Mouse (Mus musculus) kidney, postnatal 0 days (tissue): ENCODE results near the gene Cyb5d2. TPM values are rescaled to one million over a fixed set of nuclear protein-coding genes. Genes with fewer than 3 reads are reported as not detected.
A peak's percentile ranks its signal among the peaks of the same experiment; 100 is the strongest.
"Not testable (repeated sequence)": the region's sequence is repeated elsewhere in the genome, so short reads cannot be mapped to it uniquely, and the experiment has no call there.

Experiments
- ATAC-seq: fragments of 200-750 bp; cut with Nextera tagmentation; replicated peaks from 2 replicates; pipeline ENCODE4 v1.8.0; 2017; ENCODE audit warnings: low read depth, moderate number of reproducible peaks, moderate TSS enrichment, moderate library complexity; ENCODE audit not compliant: low FRiP score
- DNase-seq: peaks from one replicate; pipeline ENCODE4 v3.0.0-alpha.2; 2016; ENCODE audit warnings: low spot score
- H3K27ac ChIP-seq: fragments of 300-500 bp; sonication (generic); 2 replicates; pipeline ENCODE4 v1.5.1; 2014; ENCODE audit warnings: mild to moderate bottlenecking
- H3K27me3 ChIP-seq: fragments of 300-500 bp; sonication (generic); 2 replicates; pipeline ENCODE4 v1.6.1; 2014; ENCODE audit warnings: low read length, mixed read lengths; ENCODE audit not compliant: insufficient read depth
- H3K36me3 ChIP-seq: fragments of 300-500 bp; sonication (generic); 2 replicates; pipeline ENCODE4 v1.6.1; 2014; ENCODE audit warnings: low read length, mixed read lengths; ENCODE audit not compliant: insufficient read depth
- H3K4me1 ChIP-seq: fragments of 300-500 bp; sonication (generic); replicated peaks from 2 replicates; pipeline ENCODE4 v1.6.1; 2014; ENCODE audit warnings: antibody characterized with exemption, low read length, mixed read lengths; ENCODE audit not compliant: insufficient read depth
- H3K4me2 ChIP-seq: fragments of 300-500 bp; sonication (generic); 2 replicates; pipeline ENCODE4 v1.6.1; 2014; ENCODE audit warnings: mild to moderate bottlenecking, low read length, moderate library complexity, mixed read lengths
- H3K4me3 ChIP-seq: fragments of 300-500 bp; sonication (generic); replicated peaks from 2 replicates; pipeline ENCODE4 v1.5.1; 2014; ENCODE audit warnings: low read depth, low read length
- H3K9ac ChIP-seq: fragments of 300-500 bp; sonication (generic); 2 replicates; pipeline ENCODE4 v1.6.1; 2014; ENCODE audit warnings: low read depth, low read length
- H3K9me3 ChIP-seq: fragments of 300-500 bp; sonication (generic); replicated peaks from 2 replicates; pipeline ENCODE4 v1.6.1; 2016; ENCODE audit warnings: low read length, inconsistent platforms, mixed read lengths
- CTCF ChIP-seq: IDR thresholded peaks from 2 replicates; pipeline ENCODE4 v1.5.1; 2016; ENCODE audit warnings: antibody characterized with exemption, low read depth, mild to moderate bottlenecking, moderate library complexity
- WGBS: fragments of 180-500 bp; shearing (Covaris S2); extraction: QIAGEN DNeasy Blood & Tissue Kit; methylation state at CpG from one replicate; pipeline ENCODE4 v1.1.7; 2014; 5-methylcytosine and 5-hydroxymethylcytosine counted together
- polyA plus RNA-seq: library from polyadenylated mRNA; unstranded; fragments of >200 nt; fragmentation: Nextera tagmentation; extraction: Ambion mirVana; gene quantifications from 2 replicates; pipeline ENCODE4 v1.2.1, GENCODE M21; 2015

The Cyb5d2 gene
- polyA plus RNA-seq, 1 experiment from 2014 or later = 7.2 TPM

- Histone ChIP-seq H3K9me3 (no peaks in the 10 kb centered on the region), H3K36me3 (peaks cover 80% of the 10 kb centered on the region), H3K4me2 (no peak overlapping the region), H3K27me3 (no peaks in the 10 kb centered on the region), H3K27ac (no peak overlapping the region), H3K4me3 (no peak overlapping the region), H3K4me1 (no peaks in the 10 kb centered on the region), H3K9ac (no peak overlapping the region)
- peak; percentile 27; the same call in 1 of the 2 replicates for TF ChIP-seq CTCF
- ATAC-seq (no peak), DNase-seq (no peak)
- WGBS = 38% methylated on average over 2 of the region's 2 CpGs
Observed at GRCm38 (mm10) chr11:72751956-72752355, 44.0 kb downstream of the Cyb5d2 start.

DNA sequence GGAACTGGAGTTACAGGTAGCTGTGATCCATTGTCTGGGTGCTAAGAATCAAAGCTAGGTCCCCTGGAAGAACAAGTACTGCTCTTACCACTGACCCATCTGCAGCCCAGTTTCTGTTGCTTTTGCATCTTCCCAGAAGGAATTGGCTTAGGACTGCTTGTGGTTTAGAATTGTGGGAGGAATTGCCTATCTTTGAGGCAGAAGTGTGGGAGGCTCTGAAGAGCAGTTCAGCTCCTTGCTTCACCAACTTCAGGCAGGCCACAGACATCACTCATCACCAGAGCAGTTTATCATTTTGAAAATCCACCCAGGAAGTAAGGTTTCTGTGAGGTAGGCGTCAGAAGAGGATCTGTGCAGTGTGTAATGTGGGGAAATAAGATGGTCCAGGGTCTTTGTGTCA lies 56.9 kb downstream of the Cyb5d2 start:
- Histone ChIP-seq H3K4me2 (no peak overlapping the region), H3K36me3 (peaks cover 30% of the 10 kb centered on the region), H3K27me3 (no peaks in the 10 kb centered on the region), H3K4me1 (no peaks in the 10 kb centered on the region), H3K9me3 (no peaks in the 10 kb centered on the region), H3K27ac (no peak overlapping the region), H3K4me3 (no peak overlapping the region), H3K9ac (no peak overlapping the region)
- TF ChIP-seq CTCF = no peak
- 79% methylated on average over 1 of the region's 1 CpGs for WGBS
- no peak for ATAC-seq
- DNase-seq = no peak

DNA sequence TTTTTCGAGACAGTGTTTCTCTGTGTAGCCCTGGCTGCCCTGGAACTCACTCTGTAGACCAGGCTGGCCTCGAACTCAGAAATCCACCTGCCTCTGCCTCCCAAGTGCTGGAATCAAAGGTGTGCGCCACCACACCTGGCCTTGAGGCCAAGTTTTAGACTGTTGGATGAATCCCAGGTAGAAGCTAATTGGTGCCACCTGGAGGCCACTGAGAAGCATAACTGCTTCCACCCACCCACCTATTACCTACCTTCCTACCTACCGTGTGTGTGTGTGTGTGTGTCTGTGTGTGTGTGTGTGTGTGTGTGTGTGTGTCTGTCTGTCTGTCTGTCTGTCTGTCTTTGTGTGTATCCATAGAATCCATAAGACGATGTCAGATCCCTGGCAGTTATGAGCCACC lies 58.4 kb downstream of the Cyb5d2 start:
- H3K9me3 ChIP-seq, H3K4me3 ChIP-seq, H3K27ac ChIP-seq, DNase-seq, H3K4me1 ChIP-seq, ATAC-seq, H3K27me3 ChIP-seq, H3K9ac ChIP-seq, H3K4me2 ChIP-seq: not testable (repeated sequence)
- WGBS = 94% methylated on average over 5 of the region's 5 CpGs
- peaks cover 38% of the 10 kb centered on the region for H3K36me3 ChIP-seq
- peak; percentile 50 for TF ChIP-seq CTCF

GRCm38 (mm10) chr11:72736320-72736719 lies 59.6 kb downstream of the Cyb5d2 start:
- H3K4me1 ChIP-seq = no peaks in the 10 kb centered on the region
- WGBS = 51% methylated on average over 1 of the region's 1 CpGs
- no peaks in the 10 kb centered on the region for H3K9me3 ChIP-seq
- H3K4me3 ChIP-seq = no peak overlapping the region
- H3K27me3 ChIP-seq = no peaks in the 10 kb centered on the region
- H3K36me3 ChIP-seq = peaks cover 44% of the 10 kb centered on the region
- H3K9ac ChIP-seq = no peak overlapping the region
- no peak for TF ChIP-seq CTCF
- no peak overlapping the region for H3K27ac ChIP-seq
- ATAC-seq = no peak
- peak; percentile 40 for DNase-seq
- no peak overlapping the region for H3K4me2 ChIP-seq

- H3K4me3 ChIP-seq = no peak overlapping the region
- no peaks in the 10 kb centered on the region for H3K27me3 ChIP-seq
- H3K9ac ChIP-seq = no peak overlapping the region
- DNase-seq = no peak
- no peaks in the 10 kb centered on the region for H3K9me3 ChIP-seq
- WGBS = 79% methylated on average over 2 of the region's 2 CpGs
- no peaks in the 10 kb centered on the region for H3K4me1 ChIP-seq
- peaks cover 47% of the 10 kb centered on the region for H3K36me3 ChIP-seq
- H3K27ac ChIP-seq = no peak overlapping the region
- no peak for ATAC-seq
- TF ChIP-seq CTCF = no peak
- no peak overlapping the region for H3K4me2 ChIP-seq
Observed at GRCm38 (mm10) chr11:72735519-72735860, 60.5 kb downstream of the Cyb5d2 start.

DNA sequence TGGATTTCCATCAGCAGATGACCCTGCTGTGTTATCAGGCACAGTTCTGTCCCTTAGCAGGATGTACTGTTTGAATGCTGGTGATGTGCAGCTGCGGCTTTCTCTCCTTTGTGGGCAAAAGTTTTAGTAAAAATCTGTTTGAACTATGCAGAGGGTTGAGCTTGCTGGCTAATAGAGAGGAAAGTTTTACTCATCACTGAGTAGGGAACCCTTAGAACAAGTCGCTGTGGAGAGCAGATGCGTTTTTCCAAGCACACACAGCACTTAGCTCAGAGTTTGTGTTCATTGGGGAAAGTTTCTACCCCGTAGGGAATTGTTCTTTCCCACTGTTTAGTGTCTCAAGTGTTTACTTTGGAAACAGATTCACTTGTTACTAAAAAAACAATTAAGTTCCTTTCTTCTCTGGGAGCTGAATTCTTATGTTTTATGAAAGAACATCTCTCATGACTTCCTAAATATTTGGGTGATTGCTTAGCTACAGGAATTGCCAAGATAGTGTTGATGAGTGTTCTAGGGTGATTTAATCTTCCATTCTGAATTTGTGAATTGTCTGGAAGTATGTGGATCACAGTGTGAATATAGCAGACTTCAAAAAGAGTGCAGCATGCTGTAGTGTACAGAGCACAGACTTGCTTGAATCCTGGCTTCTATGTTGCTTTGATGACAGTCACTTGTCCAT lies 61.0 kb downstream of the Cyb5d2 start:
- Histone ChIP-seq H3K9ac (no peak overlapping the region), H3K4me2 (no peak overlapping the region), H3K27me3 (no peaks in the 10 kb centered on the region), H3K4me1 (no peaks in the 10 kb centered on the region), H3K36me3 (peaks cover 47% of the 10 kb centered on the region), H3K27ac (no peak overlapping the region), H3K9me3 (no peaks in the 10 kb centered on the region), H3K4me3 (no peak overlapping the region)
- 70% methylated on average over 4 of the region's 4 CpGs for WGBS
- no peak for ATAC-seq
- peak; percentile 62 for DNase-seq
- no peak for TF ChIP-seq CTCF

DNA sequence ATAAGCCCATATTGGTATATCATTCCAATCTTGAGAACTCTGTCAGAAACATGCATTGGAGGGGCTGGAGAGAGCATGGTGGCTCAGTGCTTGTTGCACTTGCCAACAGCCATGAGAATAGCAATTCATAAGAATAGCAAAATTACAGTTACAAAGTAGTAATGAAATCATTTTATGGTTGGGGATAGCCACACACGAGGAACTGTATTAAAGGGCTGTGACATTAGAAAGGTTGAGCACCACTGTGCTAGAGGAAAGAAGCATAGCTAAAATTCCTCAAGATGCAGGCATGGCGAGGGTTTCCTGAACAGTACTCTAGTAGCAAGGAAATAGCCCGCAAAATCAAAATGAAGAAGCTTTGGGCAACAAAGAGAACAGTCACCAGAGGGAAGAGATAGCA lies 62.2 kb downstream of the Cyb5d2 start:
- H3K27ac ChIP-seq = no peak overlapping the region
- H3K4me1 ChIP-seq = no peaks in the 10 kb centered on the region
- no peaks in the 10 kb centered on the region for H3K9me3 ChIP-seq
- 88% methylated on average over 3 of the region's 3 CpGs for WGBS
- H3K9ac ChIP-seq = no peak overlapping the region
- TF ChIP-seq CTCF = no peak
- no peak overlapping the region for H3K4me2 ChIP-seq
- ATAC-seq (no peak), DNase-seq (no peak)
- H3K36me3 ChIP-seq = peaks cover 54% of the 10 kb centered on the region
- no peak overlapping the region for H3K4me3 ChIP-seq
- no peaks in the 10 kb centered on the region for H3K27me3 ChIP-seq

Other genes starting within 250 kb of the Cyb5d2 start
- gene Spns3, start 245.6 kb downstream of the Cyb5d2 start, polyA plus RNA-seq = 0.99 and 1.1 TPM in 2 replicates
- 61.2 and 63.4 TPM in 2 replicates for gene Ube2g1, start 188.9 kb downstream of the Cyb5d2 start, polyA plus RNA-seq
- gene Ankfy1, start 106.1 kb downstream of the Cyb5d2 start, polyA plus RNA-seq = 11.8 and 12.6 TPM in 2 replicates
- gene Zzef1, start 84 bp upstream of the Cyb5d2 start, polyA plus RNA-seq = 6.9 and 7.1 TPM in 2 replicates
- gene Atp2a3, start 165.0 kb upstream of the Cyb5d2 start, polyA plus RNA-seq = 9.9 and 10.0 TPM in 2 replicates
- 2.4 and 2.6 TPM in 2 replicates for gene P2rx1, start 203.0 kb upstream of the Cyb5d2 start, polyA plus RNA-seq
- gene Camkk1, start 222.9 kb upstream of the Cyb5d2 start, polyA plus RNA-seq = 4.3 and 5.4 TPM in 2 replicates